Mouse (Mus musculus) hindbrain, embryonic 15.5 days (tissue): ENCODE measurements at regions not wholly inside any gene's neighbourhood (a gene's known extent, or its start where the extent isn't known, plus 50 kb on each side); places are given as distances from the start of the nearest gene placed in this dataset.
A peak's percentile ranks its signal among the peaks of the same experiment; 100 is the strongest.
"Not testable (repeated sequence)": the region's sequence is repeated elsewhere in the genome, so short reads cannot be mapped to it uniquely, and the experiment has no call there.

ENCODE experiments used
- ATAC-seq: fragments of 200-750 bp; cut with Nextera tagmentation; 2 replicates; pipeline ENCODE4 v1.8.0; 2017; ENCODE audit warnings: low read depth, moderate number of reproducible peaks, moderate TSS enrichment; ENCODE audit not compliant: low FRiP score
- H3K27ac ChIP-seq: fragments of 300-500 bp; sonication (generic); replicated peaks from 2 replicates; pipeline ENCODE4 v1.5.1; 2015; ENCODE audit warnings: mild to moderate bottlenecking, inconsistent platforms
- H3K27me3 ChIP-seq: fragments of 300-500 bp; sonication (generic); 2 replicates; pipeline ENCODE4 v1.6.1; 2015; ENCODE audit warnings: control low read depth, inconsistent platforms
- H3K36me3 ChIP-seq: fragments of 300-500 bp; sonication (generic); 2 replicates; pipeline ENCODE4 v1.6.1; 2015; ENCODE audit warnings: control low read depth, inconsistent platforms
- H3K4me1 ChIP-seq: fragments of 300-500 bp; sonication (generic); replicated peaks from 2 replicates; pipeline ENCODE4 v1.6.1; 2015; ENCODE audit warnings: control low read depth, inconsistent platforms
- H3K4me2 ChIP-seq: fragments of 300-500 bp; sonication (generic); 2 replicates; pipeline ENCODE4 v1.6.1; 2015; ENCODE audit warnings: moderate library complexity, mild to moderate bottlenecking, inconsistent platforms
- H3K4me3 ChIP-seq: fragments of 300-500 bp; sonication (generic); 2 replicates; pipeline ENCODE4 v1.5.1; 2015; ENCODE audit warnings: mild to moderate bottlenecking, inconsistent platforms
- H3K9ac ChIP-seq: fragments of 300-500 bp; sonication (generic); 2 replicates; pipeline ENCODE4 v1.6.1; 2015; ENCODE audit warnings: inconsistent platforms
- H3K9me3 ChIP-seq: fragments of 300-500 bp; sonication (generic); 2 replicates; pipeline ENCODE4 v1.6.1; 2016; ENCODE audit warnings: control low read depth, inconsistent platforms
- WGBS: fragments of 180-500 bp; shearing (Covaris S2); methylation state at CpG from one replicate; pipeline ENCODE4 v1.1.7; 2015; 5-methylcytosine and 5-hydroxymethylcytosine counted together

GRCm38 (mm10) chr10:16171251-16171650 is 1453.2 kb upstream of the Gje1 start:
- Histone ChIP-seq H3K9me3 (no peaks in the 10 kb centered on the region), H3K4me3 (no peak overlapping the region), H3K27me3 (no peaks in the 10 kb centered on the region), H3K27ac (no peak overlapping the region), H3K36me3 (no peaks in the 10 kb centered on the region), H3K9ac (no peak overlapping the region), H3K4me1 (no peaks in the 10 kb centered on the region), H3K4me2 (no peak overlapping the region)
- 71% methylated on average over 4 of the region's 4 CpGs for WGBS
- ATAC-seq, result no peak

- not testable (repeated sequence) for H3K4me3 ChIP-seq, H3K9me3 ChIP-seq, H3K9ac ChIP-seq, H3K4me2 ChIP-seq, H3K27ac ChIP-seq, H3K27me3 ChIP-seq, H3K4me1 ChIP-seq, H3K36me3 ChIP-seq, ATAC-seq
- WGBS, result 92% methylated on average over 6 of the region's 6 CpGs
Measured at GRCm38 (mm10) chr10:16159542-16159941, 1441.5 kb upstream of the Gje1 start.

GRCm38 (mm10) chr10:16158445-16158844 is 1440.4 kb upstream of the Gje1 start:
- no peak overlapping the region for H3K9ac ChIP-seq
- no peaks in the 10 kb centered on the region for H3K9me3 ChIP-seq
- H3K27ac ChIP-seq, result no peak overlapping the region
- no peak for ATAC-seq
- H3K27me3 ChIP-seq, result no peaks in the 10 kb centered on the region
- no peak overlapping the region for H3K4me3 ChIP-seq
- 0 out of 2 replicates have a peak, but pooled peaks cover 5% of the 10 kb centered on the region for H3K4me1 ChIP-seq
- H3K36me3 ChIP-seq, result no peaks in the 10 kb centered on the region
- WGBS, result 86% methylated on average over 3 of the region's 3 CpGs
- H3K4me2 ChIP-seq, result no peak overlapping the region

GRCm38 (mm10) chr10:16156954-16157353 is 1438.9 kb upstream of the Gje1 start:
- ATAC-seq, result no peak
- Histone ChIP-seq H3K9ac (no peak overlapping the region), H3K4me2 (no peak overlapping the region), H3K36me3 (no peaks in the 10 kb centered on the region), H3K4me1 (0 out of 2 replicates have a peak, but pooled peaks cover 5% of the 10 kb centered on the region), H3K27me3 (no peaks in the 10 kb centered on the region), H3K4me3 (no peak overlapping the region), H3K9me3 (no peaks in the 10 kb centered on the region), H3K27ac (no peak overlapping the region)
- 51% methylated on average over 5 of the region's 5 CpGs for WGBS

- 97% methylated on average over 3 of the region's 3 CpGs for WGBS
- H3K27me3 ChIP-seq, result no peaks in the 10 kb centered on the region
- H3K4me3 ChIP-seq, result no peak overlapping the region
- H3K27ac ChIP-seq, result no peak overlapping the region
- ATAC-seq, result no peak
- no peaks in the 10 kb centered on the region for H3K36me3 ChIP-seq
- no peak overlapping the region for H3K4me2 ChIP-seq
- H3K4me1 ChIP-seq, result no peaks in the 10 kb centered on the region
- H3K9me3 ChIP-seq, result no peaks in the 10 kb centered on the region
- H3K9ac ChIP-seq, result no peak overlapping the region
Measured at GRCm38 (mm10) chr10:16148991-16149390, 1431.0 kb upstream of the Gje1 start.

- Histone ChIP-seq H3K4me3 (no peak overlapping the region), H3K4me2 (no peak overlapping the region), H3K4me1 (no peaks in the 10 kb centered on the region), H3K36me3 (no peaks in the 10 kb centered on the region), H3K27me3 (no peaks in the 10 kb centered on the region), H3K9me3 (no peaks in the 10 kb centered on the region), H3K9ac (no peak overlapping the region), H3K27ac (no peak overlapping the region)
- no peak for ATAC-seq
- 93% methylated on average over 1 of the region's 1 CpGs for WGBS
Measured at GRCm38 (mm10) chr10:16145397-16145796, 1427.4 kb upstream of the Gje1 start.

GRCm38 (mm10) chr10:16123902-16124301 is 1405.9 kb upstream of the Gje1 start:
- no peak overlapping the region for H3K27ac ChIP-seq
- H3K4me1 ChIP-seq, result 0 out of 2 replicates have a peak, but pooled peaks cover 4% of the 10 kb centered on the region
- no peaks in the 10 kb centered on the region for H3K36me3 ChIP-seq
- H3K4me3 ChIP-seq, result no peak overlapping the region
- H3K9me3 ChIP-seq, result no peaks in the 10 kb centered on the region
- H3K4me2 ChIP-seq, result no peak overlapping the region
- ATAC-seq, result peak; percentile 51; the same call in 1 of the 2 replicates
- no peak overlapping the region for H3K9ac ChIP-seq
- no peaks in the 10 kb centered on the region for H3K27me3 ChIP-seq
- 54% methylated on average over 2 of the region's 2 CpGs for WGBS

- Histone ChIP-seq H3K4me2 (no peak overlapping the region), H3K4me1 (no peaks in the 10 kb centered on the region), H3K36me3 (no peaks in the 10 kb centered on the region), H3K27me3 (no peaks in the 10 kb centered on the region), H3K9ac (no peak overlapping the region), H3K27ac (no peak overlapping the region), H3K4me3 (no peak overlapping the region), H3K9me3 (no peaks in the 10 kb centered on the region)
- no peak for ATAC-seq
- 84% methylated on average over 3 of the region's 3 CpGs for WGBS
Measured at GRCm38 (mm10) chr10:16088210-16088609, 1370.2 kb upstream of the Gje1 start.

GRCm38 (mm10) chr10:16053008-16053407 is 1335.0 kb upstream of the Gje1 start:
- H3K9ac ChIP-seq, result no peak overlapping the region
- no peaks in the 10 kb centered on the region for H3K36me3 ChIP-seq
- H3K9me3 ChIP-seq, result no peaks in the 10 kb centered on the region
- ATAC-seq, result peak; percentile 51; the same call in 1 of the 2 replicates
- no peaks in the 10 kb centered on the region for H3K27me3 ChIP-seq
- no peaks in the 10 kb centered on the region; the same call in 1 of the 2 replicates for H3K4me1 ChIP-seq
- no peak overlapping the region for H3K4me3 ChIP-seq
- no peak overlapping the region for H3K4me2 ChIP-seq
- 22% methylated on average over 5 of the region's 5 CpGs for WGBS
- H3K27ac ChIP-seq, result 0 out of 2 replicates have a peak overlapping the region, but pooled peaks have one; percentile 0

- Histone ChIP-seq H3K4me3 (no peak overlapping the region), H3K9ac (no peak overlapping the region), H3K36me3 (no peaks in the 10 kb centered on the region), H3K4me2 (no peak overlapping the region), H3K4me1 (no peaks in the 10 kb centered on the region; the same call in 1 of the 2 replicates), H3K27ac (0 out of 2 replicates have a peak overlapping the region, but pooled peaks have one; percentile 0), H3K27me3 (no peaks in the 10 kb centered on the region), H3K9me3 (no peaks in the 10 kb centered on the region)
- WGBS, result 28% methylated on average over 2 of the region's 2 CpGs
- ATAC-seq, result peak; percentile 81
Measured at GRCm38 (mm10) chr10:16052463-16052889, 1334.5 kb upstream of the Gje1 start.

- Histone ChIP-seq H3K9ac (no peak overlapping the region), H3K4me3 (no peak overlapping the region), H3K9me3 (no peaks in the 10 kb centered on the region), H3K4me2 (no peak overlapping the region), H3K36me3 (no peaks in the 10 kb centered on the region), H3K27ac (no peak overlapping the region), H3K4me1 (no peaks in the 10 kb centered on the region), H3K27me3 (no peaks in the 10 kb centered on the region)
- ATAC-seq, result no peak
- 61% methylated on average over 2 of the region's 2 CpGs for WGBS
Measured at GRCm38 (mm10) chr10:16036255-16036654, 1318.2 kb upstream of the Gje1 start.

GRCm38 (mm10) chr10:16033096-16033495 is 1315.1 kb upstream of the Gje1 start:
- no peak overlapping the region for H3K9ac ChIP-seq
- H3K27me3 ChIP-seq, result no peaks in the 10 kb centered on the region
- no peaks in the 10 kb centered on the region for H3K36me3 ChIP-seq
- H3K9me3 ChIP-seq, result no peaks in the 10 kb centered on the region
- no peak overlapping the region for H3K4me3 ChIP-seq
- ATAC-seq, result no peak
- no peak overlapping the region for H3K27ac ChIP-seq
- H3K4me2 ChIP-seq, result no peak overlapping the region
- H3K4me1 ChIP-seq, result no peaks in the 10 kb centered on the region

- no peak overlapping the region for H3K9ac ChIP-seq
- no peaks in the 10 kb centered on the region for H3K27me3 ChIP-seq
- no peak overlapping the region for H3K4me3 ChIP-seq
- H3K27ac ChIP-seq, result no peak overlapping the region
- WGBS, result 51% methylated on average over 2 of the region's 2 CpGs
- no peak for ATAC-seq
- no peak overlapping the region for H3K4me2 ChIP-seq
- H3K9me3 ChIP-seq, result no peaks in the 10 kb centered on the region
- no peaks in the 10 kb centered on the region for H3K36me3 ChIP-seq
- no peaks in the 10 kb centered on the region for H3K4me1 ChIP-seq
Measured at GRCm38 (mm10) chr10:16030802-16031201, 1312.8 kb upstream of the Gje1 start.
